ENCODE assay signal across 10 mouse cellular contexts in the genomic region with DNA sequence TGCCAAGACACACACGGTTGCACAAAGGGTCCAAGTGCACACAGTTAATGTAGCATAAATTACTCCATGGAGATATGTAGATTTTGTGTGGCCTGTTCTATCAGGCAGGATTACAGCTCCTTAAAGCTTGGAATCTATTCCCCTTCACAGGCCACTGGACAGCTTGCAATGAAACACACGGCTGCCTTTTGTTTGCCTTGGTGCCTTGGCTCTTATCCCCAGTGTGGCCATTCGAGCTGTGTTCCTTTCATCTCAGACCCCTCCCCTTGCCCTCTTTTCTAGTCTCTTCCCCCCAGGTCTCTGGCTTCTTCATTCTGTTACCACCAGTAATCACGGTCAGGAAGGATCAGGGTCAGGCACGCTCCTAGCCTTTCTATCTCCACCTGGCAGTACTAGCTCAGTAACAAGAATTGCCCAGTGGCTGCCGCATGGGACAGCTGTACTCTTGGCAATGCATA.
DNase-seq lines count a peak whose midpoint lies in the region; ATAC-seq and TF ChIP-seq lines count a peak whose summit lies in the region.
"Had no signal": no experiment of that assay in that cellular context is flagged by ENCODE, and none has a peak within 500 bp of the region (broad histone marks: within the 10 kb centered on the region; RNA-seq: fewer than 3 reads in every experiment).

No protein-coding gene starts in this region.

- H3K4me2 ChIP-seq in kidney, postnatal 0 days (ENCODE audit: low read length), result no peak overlapping the region
- no peak overlapping the region for H3K4me2 ChIP-seq in midbrain, postnatal 0 days (ENCODE audit: low read depth, low read length, poor library complexity, severe bottlenecking)
- H3K4me2 ChIP-seq: hindbrain, embryonic 15.5 days; liver, embryonic 12.5 days had no signal

- ATAC-seq in kidney, postnatal 0 days (replicated peaks; ENCODE audit: low FRiP score, low read depth), result peak; percentile 72; the same call in 1 of the 2 replicates
- no peak for ATAC-seq in midbrain, postnatal 0 days (ENCODE audit: low FRiP score)
- no peak for ATAC-seq in erythroblast, adult 5-6 weeks (replicated peaks; ENCODE audit: low FRiP score, poor library complexity, severe bottlenecking)
- ATAC-seq: liver, embryonic 12.5 days had no signal

- no peak for TF ChIP-seq CTCF in kidney, postnatal 0 days (IDR thresholded peaks at IDR 0.05; ENCODE audit: low read depth)
- no peak for TF ChIP-seq CTCF in midbrain, postnatal 0 days (IDR thresholded peaks at IDR 0.05)

- peak overlapping the region; percentile 61; the same call in 1 of the 2 replicates for H3K27ac ChIP-seq in kidney, postnatal 0 days
- no peak overlapping the region for H3K27ac ChIP-seq in midbrain, postnatal 0 days (ENCODE audit: low read depth, low read length)
- H3K27ac ChIP-seq: hindbrain, embryonic 15.5 days; liver, embryonic 12.5 days had no signal

- WGBS in kidney, postnatal 0 days, result 25% methylated on average over 6 of the region's 6 CpGs
- 24% methylated on average over 6 of the region's 6 CpGs for WGBS in midbrain, postnatal 0 days

- H3K27me3 ChIP-seq in kidney, postnatal 0 days (ENCODE audit: insufficient read depth, low read length), result no peaks in the 10 kb centered on the region
- no peaks in the 10 kb centered on the region for H3K27me3 ChIP-seq in midbrain, postnatal 0 days (ENCODE audit: insufficient read depth, low read length)
- H3K27me3 ChIP-seq: hindbrain, embryonic 15.5 days; liver, embryonic 12.5 days had no signal

- DNase-seq in embryo, embryonic 10 days (ENCODE audit: low spot score), result peak; percentile 7
- no peak for DNase-seq in embryo, embryonic 11 days
- DNase-seq in kidney, postnatal 0 days (ENCODE audit: low spot score), result peak; percentile 74
- DNase-seq in kidney, adult 8-10 months, result no peak
- DNase-seq in embryo, embryonic 10.5 days (ENCODE audit: low spot score), result peak; percentile 12
- DNase-seq in midbrain, postnatal 0 days (ENCODE audit: low spot score), result peak; percentile 57
- DNase-seq in lung, adult 18-20 months, result no peak

- H3K4me1 ChIP-seq in kidney, postnatal 0 days (replicated peaks; ENCODE audit: insufficient read depth, low read length), result peaks cover 4% of the 10 kb centered on the region; the same call in 1 of the 2 replicates
- H3K4me1 ChIP-seq in midbrain, postnatal 0 days (ENCODE audit: insufficient read depth, low read length), result 0 out of 2 replicates have a peak, but pooled peaks cover 3% of the 10 kb centered on the region
- H3K4me1 ChIP-seq: liver, embryonic 12.5 days had no signal

- H3K9me3 ChIP-seq in kidney, postnatal 0 days (replicated peaks; ENCODE audit: low read length), result no peaks in the 10 kb centered on the region
- no peaks in the 10 kb centered on the region for H3K9me3 ChIP-seq in midbrain, postnatal 0 days (ENCODE audit: low read length)
- H3K9me3 ChIP-seq: hindbrain, embryonic 15.5 days; liver, embryonic 12.5 days had no signal

- no peaks in the 10 kb centered on the region for H3K36me3 ChIP-seq in kidney, postnatal 0 days (ENCODE audit: insufficient read depth, low read length)
- no peaks in the 10 kb centered on the region for H3K36me3 ChIP-seq in midbrain, postnatal 0 days (ENCODE audit: insufficient read depth, low read length)
- H3K36me3 ChIP-seq: hindbrain, embryonic 15.5 days; liver, embryonic 12.5 days had no signal

- H3K9ac ChIP-seq in kidney, postnatal 0 days (ENCODE audit: low read depth, low read length), result no peak overlapping the region
- no peak overlapping the region for H3K9ac ChIP-seq in midbrain, postnatal 0 days (replicated peaks; ENCODE audit: low read length, poor library complexity, severe bottlenecking)
- H3K9ac ChIP-seq: hindbrain, embryonic 15.5 days; liver, embryonic 12.5 days had no signal

- no peak overlapping the region for H3K4me3 ChIP-seq in kidney, postnatal 0 days (replicated peaks; ENCODE audit: low read depth, low read length)
- H3K4me3 ChIP-seq in midbrain, postnatal 0 days (ENCODE audit: low read depth, low read length), result no peak overlapping the region
- H3K4me3 ChIP-seq: hindbrain, embryonic 15.5 days; liver, embryonic 12.5 days had no signal

Comparison
In these comparisons a context has a peak if more than half of its experiments do, and no peak if none do; other contexts are left out.
1. DNase-seq: peak in embryo, embryonic 10 days (single experiment), kidney, postnatal 0 days (single experiment), embryo, embryonic 10.5 days (single experiment) and midbrain, postnatal 0 days (single experiment); none in embryo, embryonic 11 days (single experiment), kidney, adult 8-10 months (0 of 2) and lung, adult 18-20 months (0 of 2).